Mouse (Mus musculus) monocyte, adult 2 months (primary cell): ENCODE results near the gene Ntsr1.
A peak's percentile ranks its signal among the peaks of the same experiment; 100 is the strongest.

Experiments used
- DNase-seq, 2 experiments: peaks; one replicate each; pipeline ENCODE4 v3.0.0; 2022; ENCODE audit warnings: low spot score in 2 of 2, low read depth in 1 of 2

Gene Ntsr1

DNA sequence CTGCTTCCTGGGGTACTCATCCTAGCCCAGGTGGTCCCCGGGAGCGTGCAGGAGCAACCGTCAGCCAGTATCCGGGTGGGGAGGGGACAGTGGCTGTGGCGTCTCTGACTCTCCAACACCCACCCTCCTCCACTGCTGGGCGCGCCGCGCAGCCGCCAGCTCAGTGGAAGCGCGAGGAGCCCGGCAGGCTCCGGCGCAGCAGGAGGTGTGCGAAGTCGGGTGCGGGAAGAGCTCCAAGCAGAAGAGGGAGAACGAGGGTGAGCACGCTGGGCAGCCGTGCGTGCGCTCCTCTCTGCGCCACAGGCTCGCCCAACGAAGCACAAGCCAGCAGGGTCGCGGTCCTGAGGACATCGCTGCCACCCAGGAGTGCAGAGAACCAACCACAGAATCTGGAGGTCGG is at the start of gene Ntsr1:
Ntsr1 (plus strand) TSS at position 236 of the 400 bp plus-strand sequence.
- no peak for DNase-seq

DNA sequence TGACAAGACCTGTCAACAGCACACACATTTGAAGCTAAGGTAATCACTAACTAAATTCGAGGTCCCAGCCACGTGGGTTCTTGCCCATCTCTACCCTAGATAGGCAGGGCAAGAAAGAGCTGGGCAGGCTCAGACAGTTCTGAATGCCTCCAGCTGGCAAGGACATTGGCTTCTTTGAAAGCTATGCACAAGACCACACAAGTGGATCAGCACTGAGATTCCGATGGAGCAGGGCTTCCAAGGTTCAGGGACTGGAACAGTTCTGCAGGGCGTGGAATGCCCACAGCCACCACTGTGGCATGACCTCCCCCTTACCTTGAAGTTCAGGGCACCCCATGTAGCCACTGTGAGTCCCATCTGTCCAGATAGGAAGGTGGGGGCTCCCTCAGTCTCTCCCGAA is 49.2 kb upstream of the Ntsr1 start:
- no peak for DNase-seq

DNA sequence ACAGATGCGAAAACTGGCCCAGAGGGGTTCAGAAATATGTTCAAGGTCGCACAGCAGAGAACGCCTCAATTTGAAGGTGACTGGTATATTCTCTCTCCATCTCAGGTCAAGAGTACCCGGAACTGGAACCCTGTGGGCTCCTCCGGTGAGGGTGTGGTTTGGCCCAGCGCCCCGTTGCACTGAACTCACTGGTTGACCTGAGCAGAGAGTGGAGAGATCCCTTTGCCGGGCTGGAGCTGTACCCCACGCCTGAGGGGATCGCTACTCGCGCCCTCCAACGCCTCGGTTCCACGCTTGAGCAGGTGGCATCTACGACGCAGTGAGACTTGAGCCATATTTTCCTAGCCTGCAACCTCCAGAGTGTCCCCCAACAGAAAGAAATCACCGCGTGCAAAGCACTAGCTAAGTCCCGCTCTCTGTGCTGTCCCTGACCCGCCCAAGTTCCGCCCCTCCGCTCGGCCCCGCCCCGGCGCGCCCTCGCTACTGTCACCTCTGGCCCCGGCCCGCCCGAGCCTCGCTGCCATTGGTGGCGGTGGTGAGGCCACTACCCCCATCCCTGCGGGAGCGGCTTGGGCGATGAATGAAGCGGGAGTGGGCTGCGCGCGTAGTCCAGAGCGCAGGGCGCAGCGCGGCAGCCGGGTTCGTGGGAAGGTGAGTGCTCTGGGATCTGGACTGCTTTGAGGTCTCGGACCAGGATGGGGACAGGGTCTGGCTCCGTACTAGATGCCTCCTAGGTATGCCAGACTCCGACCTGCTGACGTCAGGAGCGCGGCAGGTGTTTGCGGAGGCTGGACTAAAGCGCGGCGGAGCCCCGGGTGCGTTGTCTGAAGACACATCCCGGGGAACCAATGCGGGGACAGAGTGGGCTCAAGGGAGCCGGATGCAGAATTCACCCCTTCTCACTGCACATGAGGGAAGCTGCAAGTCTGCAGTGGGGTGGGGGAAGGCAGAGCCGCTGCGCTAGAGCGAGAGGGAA is 43.8 kb upstream of the Ntsr1 start, which contains the start of gene Slco4a1:
Slco4a1 (plus strand) TSS at position 523 of the 976 bp plus-strand sequence.
- peak; percentile 56 to 62 for DNase-seq

DNA sequence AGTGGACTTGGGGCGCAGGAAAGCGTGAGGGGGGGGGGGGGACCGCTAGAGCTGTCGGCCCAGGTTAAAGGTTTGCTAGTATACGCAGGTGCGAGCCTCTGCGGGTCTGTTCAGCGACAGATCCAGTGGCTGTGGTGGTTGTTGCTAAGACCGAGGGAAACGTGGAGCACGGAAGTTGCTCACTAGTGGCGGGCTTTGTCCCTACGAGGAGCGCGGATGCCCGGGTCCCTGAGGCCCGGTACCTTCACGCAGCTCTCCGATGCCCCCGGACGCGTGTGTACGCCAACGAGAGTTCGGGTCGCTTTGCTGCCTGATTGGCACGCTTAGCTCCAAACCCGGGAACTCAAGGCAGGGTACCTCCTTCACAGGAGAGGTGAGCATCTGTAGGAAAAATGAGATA is 43.1 kb upstream of the Ntsr1 start:
- DNase-seq: no peak

DNA sequence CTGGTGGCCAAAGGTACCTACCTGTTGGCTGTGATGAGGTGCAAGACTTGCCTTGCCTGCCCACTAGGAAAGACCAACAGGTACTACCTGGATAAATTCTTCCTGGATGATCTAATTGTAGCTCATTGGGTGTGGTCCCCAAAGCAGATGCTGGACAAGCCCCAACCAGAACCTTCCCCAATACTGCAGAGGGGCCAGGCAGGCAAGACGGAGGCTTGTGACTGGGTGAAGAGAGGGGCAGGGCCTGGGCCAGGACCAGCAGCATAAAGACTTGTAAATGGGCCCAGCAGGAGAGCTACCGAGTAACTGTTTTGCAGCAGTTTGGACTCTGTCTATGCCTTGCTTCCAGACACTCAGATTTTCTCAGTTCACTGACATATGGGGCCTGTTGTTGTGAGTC is 42.1 kb upstream of the Ntsr1 start:
- no peak for DNase-seq

DNA sequence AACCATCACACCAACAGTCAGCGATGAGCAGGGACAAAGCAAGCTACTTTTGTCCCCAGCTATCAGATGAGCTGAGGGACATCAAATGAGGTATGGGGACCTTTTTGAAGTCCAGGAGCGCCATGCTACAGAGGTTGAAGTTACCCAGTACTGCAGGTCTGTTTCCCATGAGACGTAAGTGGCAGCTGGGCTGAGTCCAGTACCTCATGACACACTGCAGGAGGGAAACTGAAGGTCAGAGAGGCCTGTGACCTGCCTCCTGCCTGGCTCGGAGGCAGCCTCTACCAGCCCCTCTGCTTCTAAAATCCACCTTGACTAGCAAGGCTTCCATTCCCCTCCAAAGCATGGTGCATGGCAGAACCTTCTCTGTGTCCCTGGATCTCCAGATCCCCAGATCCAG is 40.3 kb upstream of the Ntsr1 start:
- DNase-seq: no peak

DNA sequence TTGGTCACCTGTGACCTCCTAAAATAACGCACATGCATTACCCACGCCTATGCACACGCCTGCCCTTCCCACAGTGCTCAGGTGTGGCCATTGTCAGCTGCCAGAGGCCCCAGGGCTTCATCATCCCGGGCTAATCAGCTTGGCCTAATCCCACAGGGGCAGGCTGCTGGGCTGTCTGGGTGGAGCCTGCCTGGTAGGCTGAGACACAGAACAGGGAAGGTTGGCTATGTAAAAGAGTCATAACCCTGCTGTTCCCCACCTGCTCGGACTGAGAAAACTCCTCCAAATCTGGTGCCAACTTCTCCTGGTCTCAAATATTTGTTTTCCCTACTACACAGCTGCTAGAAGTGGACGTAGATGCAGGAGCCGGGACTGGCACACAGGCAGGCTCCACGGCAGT is 39.0 kb upstream of the Ntsr1 start:
- no peak for DNase-seq

DNA sequence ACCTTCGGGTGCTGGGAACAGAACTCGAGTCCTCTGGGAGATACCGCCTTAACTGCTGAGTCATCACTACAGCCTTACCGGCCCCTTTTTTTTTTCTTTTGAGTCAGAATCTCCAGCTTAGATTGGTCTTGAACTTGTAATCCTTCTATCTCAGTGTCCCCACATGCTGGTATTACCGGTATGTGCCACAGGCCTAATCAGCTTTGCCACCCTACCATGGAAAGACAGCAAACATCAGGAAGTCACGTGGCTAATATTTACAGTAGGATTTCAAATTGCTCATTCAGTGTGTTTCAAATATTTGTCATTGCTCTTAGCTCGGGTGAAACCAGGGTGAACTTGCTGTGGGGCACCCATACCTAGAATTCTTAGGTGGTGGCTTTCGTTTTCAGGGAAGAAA is 37.2 kb upstream of the Ntsr1 start:
- no peak for DNase-seq

DNA sequence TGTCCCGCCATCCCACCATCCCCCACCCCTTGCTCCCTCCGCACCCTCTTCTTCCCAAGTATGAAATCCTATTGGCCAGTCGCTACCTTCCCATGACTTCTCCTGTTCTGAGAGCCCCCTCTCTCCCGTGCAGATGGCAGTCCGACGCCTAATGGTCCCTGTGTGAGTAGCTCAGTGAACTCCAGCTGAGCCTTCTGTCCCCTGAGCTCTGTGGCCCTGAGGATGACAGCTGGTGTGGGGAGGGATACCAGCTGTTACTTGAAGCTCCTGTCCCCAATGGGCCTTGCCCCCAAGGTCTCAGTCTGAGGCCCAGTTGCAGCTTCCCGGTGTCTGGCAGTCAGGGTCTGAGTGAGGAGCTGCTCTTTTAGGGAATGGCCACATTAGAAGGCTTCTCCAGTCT is 33.3 kb upstream of the Ntsr1 start:
- no peak for DNase-seq

DNA sequence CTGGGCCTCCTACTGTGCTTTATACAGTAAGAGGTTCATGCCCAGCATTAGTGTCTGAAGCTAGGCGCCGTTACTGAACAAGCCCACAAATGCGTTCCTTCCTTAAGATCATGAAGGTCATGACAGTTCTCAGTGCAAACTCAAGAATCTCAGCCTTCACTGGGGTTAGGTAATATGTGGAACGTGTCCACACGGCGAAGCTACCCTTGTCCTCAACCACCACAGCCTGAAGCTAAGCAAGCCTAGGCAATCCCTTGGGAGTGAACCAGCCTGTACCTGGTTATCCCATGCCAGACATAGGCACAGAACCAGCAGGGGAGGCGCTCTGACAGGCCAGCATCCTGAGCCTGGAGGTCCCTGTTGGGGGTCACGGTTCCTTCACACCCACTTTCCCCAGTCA is 30.9 kb upstream of the Ntsr1 start:
- no peak for DNase-seq

DNA sequence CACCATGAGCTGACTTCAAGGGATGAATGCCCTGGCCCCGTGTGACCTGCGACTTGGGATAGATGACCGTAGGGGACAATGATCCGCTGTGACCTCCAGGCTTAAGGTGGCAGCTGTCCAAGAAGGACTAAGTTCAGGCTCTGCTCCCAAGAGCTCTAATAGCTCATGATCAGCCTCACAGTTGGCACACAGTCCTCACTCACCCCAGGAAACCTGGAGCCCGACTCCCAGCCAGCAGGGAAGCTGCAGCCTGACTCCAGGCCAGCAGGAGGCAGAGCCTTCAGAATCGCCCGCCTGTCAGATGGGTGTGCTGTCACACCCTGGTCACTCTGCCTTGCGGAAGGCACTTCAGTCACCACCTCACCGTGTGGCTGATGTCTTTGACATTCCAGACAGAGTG is 30.0 kb upstream of the Ntsr1 start:
- no peak for DNase-seq

DNA sequence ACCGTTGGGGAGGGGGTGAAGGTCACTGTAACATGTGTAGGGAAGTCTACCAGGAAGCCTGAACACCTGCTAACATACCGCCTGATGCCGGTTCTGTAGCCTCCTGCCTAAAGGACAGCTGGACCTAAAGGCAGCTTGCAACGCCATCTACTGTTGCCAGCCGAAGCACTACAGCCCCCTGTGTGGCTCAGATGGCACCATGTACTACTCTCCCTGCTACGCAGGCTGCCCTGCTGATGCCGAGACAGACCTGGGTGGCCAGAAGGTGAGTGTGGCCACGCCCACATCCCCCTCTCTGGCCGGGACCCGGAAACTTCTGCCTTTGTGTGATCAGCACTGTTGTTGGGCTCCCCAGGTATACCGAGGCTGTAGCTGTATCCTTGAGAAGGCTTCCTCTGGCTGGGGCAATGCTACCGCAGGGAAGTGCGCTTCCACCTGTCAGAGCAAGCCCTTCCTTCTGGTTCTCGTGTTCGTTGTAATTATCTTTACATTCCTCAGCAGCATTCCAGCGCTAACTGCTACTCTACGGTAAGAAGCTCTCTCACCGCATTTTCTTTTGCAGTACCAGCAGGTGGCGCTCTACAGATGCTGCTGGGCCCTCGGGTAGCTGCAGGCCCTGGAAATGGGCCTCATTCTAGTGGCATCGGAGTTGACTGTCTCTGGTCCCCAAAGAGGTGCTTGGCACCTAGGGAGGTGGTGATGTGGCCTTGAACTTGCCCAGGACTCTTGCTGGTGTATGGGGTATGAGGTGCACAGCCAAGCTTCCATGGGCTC is 27.3 kb upstream of the Ntsr1 start:
- DNase-seq: peak in 1 of 2 experiments; percentile 10

DNA sequence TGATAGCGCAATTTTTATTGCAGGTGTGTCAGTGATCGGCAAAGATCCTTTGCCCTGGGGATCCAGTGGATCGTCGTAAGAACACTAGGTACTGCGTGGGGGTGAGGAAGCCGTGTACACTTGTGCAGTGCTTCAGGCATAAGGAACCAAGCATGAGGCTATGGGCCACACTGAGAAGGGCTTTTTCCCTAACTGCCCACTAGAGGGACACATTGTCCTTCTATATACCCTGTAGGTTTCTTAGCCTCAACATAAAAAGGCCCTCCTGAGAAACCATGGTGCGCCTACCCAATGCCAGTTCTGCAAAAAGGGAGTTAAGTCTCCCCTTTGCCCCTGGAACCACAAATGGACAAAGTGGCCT is 26.7 kb upstream of the Ntsr1 start:
- DNase-seq: no peak

DNA sequence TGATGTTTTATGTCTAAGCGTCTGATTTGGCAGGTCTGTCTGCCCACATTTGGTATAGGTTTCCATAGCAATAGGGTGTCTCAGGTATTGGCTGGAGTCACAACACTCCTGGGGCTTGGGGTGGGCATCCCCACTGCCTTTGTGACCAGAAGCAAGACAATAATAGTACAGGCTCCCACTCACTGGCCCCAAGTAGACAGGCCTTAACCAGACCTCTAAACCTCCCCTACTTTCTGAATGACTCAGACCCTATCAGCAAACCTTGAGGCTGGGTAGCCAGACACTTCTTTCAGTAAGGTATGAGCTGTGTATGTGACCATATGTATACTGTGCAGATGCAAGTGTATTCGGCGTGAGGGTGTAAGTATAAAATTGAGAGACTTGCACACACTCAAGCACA is 24.9 kb upstream of the Ntsr1 start:
- no peak for DNase-seq

DNA sequence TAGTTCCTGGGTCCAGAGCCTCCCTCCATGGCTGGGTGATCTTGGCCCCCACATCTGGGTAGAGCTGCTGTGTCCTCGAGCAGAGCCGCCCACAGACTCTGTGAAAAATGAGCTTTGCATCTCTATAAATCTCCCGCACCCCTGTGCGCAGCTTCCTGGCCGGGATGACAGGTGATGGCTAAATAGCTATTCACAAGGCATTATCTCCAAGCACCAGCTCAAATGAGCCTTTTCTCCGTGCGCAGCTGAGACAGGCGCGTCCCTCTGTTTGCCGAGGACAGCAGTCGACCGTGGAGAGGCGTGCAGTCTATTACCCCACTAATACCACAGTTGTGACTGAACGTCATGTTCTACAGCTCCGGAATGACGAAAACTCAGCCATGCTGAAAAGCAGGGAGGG is 17.5 kb upstream of the Ntsr1 start:
- no peak for DNase-seq

DNA sequence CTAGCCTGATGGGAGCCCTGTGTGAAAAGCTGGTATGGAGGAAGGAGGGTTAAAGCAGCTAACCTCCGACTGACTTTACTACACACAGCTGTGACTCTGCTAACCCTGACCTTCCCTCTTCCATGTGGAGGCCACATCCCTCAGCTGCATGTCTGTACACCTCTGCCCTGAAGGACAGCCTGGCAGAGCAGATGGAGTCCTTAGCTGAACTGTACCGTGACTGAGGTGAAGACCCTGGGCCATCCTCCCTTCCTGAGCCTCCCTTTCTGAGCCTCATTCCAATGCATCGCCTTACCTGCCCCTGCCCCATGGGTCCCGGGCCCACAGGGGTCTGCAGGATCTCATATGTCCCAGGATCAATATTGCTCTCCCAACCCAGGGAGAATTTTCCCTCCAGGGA is 14.9 kb upstream of the Ntsr1 start:
- DNase-seq: no peak

DNA sequence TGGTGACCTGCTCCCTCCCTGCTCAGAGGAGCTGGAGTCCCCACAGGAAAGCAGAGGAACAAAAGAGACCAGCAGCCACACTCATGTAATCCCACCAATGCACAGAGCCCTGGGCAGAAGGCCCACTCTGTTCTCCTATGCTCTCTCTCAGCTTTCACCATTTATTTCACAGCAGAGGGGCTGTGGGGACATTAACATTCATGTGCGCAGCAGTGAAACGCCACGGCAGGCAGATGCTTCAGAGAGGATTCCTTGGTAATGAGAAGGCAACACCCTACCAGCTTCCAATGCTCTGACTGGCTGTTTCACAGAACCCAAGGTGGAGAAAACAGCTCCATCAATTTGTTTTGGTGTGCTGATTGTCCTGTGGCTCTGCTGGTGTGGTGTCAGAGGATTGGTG is 14.5 kb upstream of the Ntsr1 start:
- no peak for DNase-seq

DNA sequence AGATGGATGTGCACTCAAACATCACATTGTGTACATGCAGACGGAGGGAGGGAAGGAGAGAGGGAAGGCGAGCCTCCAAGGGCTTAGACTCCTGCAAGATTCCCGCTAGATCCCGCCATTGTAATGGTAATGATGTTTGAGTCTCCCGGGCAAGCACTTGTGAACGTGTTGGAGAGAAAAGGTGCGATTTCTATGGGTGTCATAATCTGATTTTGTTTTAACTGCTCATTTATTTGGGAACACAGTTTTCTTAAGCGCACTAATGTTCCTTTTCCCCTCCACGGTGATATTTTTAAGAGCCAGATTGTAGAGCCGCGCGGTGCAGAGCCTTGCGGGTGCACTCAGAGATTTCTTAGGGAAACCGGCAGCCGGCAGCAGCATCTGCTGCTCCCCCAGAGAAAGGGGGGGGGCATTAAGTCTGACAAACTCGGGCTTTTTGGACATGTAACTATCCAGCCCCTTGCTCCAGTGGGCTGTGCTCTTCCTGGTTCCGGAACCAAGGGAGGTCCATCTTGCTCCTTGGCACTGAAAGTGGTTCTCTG is 11.5 kb upstream of the Ntsr1 start:
- DNase-seq: no peak

DNA sequence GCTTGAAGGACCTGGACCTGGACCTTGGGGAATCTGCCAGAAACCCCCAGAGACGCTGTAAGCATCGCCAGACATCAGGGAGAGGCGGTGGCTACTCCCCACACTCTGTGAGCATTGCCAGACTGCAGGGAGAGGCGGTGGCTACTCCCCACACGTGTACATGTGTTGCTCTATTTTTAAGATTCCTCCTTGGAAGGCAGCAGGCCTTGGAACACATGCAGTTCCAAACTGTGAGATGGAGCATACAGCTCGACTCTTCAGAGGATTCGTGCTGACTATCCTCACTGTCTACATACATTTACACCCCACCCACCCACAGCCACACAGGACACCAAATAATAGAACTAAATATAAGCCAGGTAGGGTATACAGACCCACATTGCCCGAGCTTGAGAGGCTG is 3.9 kb upstream of the Ntsr1 start:
- DNase-seq: no peak

DNA sequence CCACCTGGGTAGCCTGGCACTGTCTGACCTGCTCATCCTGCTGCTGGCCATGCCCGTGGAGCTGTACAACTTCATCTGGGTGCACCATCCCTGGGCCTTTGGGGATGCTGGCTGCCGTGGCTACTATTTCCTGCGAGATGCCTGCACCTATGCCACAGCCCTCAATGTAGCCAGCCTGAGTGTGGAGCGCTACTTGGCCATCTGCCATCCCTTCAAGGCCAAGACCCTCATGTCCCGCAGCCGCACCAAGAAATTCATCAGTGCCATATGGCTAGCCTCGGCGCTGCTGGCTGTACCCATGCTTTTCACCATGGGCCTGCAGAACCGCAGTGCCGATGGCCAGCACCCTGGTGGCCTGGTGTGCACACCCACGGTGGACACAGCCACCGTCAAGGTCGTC is 950 bp downstream of the Ntsr1 start:
- DNase-seq: no peak

DNA sequence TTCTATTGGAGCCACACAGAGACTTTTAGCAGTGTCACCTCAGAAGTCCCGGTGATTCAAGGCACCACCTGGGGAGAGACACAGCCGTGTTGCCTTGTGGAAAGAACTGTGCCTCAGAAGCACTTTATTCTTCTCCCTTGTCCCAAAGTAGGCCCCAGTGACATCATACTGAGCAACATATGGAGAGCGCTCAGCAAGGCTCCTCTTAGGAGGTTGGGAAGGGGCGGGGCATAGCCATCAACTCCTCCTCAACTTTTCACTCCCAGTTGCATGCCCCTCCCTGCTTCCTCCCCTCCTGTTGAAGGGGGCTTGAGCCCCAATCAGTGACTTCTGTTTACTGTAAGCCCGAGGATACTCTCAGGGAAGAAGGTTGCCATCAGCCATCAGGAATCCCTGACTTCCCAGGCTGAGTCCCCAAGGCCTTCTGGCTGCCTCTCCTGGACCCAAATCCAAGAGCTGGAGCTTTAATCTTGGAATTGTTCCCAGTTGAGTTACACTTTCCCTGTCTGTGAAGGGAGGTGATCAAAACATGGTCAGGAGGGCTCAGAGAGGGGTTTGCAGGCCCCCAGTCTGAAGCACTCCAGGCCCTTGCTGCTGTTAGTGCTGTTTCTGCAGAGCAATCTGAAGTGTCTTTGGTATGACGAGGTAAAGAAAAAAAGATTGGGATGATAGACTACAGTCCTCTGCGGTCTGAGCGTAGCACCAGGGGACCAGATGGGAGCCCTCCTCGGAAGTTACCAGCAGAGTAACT is 1.6 kb downstream of the Ntsr1 start:
- no peak for DNase-seq
